Mouse (Mus musculus): ENCODE results near the gene Nxn.
A peak's percentile ranks its signal among the peaks of the same experiment; 100 is the strongest.

- TF ChIP-seq CTCF (IDR thresholded peaks at IDR 0.05; ENCODE audit: extremely low read depth, insufficient read depth, low read length) (0 out of 2 replicates have a peak, but pooled peaks have one; percentile 6), POLR2A (IDR thresholded peaks at IDR 0.05; ENCODE audit: extremely low read depth, insufficient read depth, low read length) (no peak)
Observed at GRCm38 (mm10) chr11:76314741-76315140, 84.2 kb downstream of the Nxn start.

All from cortical plate, adult 2 months (tissue).